Mouse (Mus musculus): ENCODE data around the gene Ccdc184.

Gene Ccdc184

DNA sequence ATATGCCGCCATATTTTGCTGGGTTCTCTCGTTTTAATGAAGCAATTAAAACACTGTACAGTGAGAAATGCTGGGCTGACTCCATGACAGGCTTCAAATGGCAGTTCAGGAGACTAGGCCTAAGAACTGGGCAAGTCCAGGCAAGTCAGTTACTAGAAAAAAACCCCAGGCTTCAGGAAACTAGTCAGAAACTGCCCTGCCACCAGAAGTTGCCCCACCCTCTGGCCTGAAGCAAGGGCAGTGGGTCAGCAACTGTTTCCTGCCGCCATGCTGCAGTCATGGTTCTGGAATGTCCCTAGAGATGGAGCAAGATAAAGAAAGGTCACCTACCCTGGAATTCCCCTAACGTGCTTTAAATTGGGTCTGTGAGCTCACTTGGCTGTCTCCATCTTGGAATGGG, 11.0 kb upstream of the Ccdc184 start:
- peak; percentile 51 for DNase-seq (ENCODE audit: low spot score)

DNA sequence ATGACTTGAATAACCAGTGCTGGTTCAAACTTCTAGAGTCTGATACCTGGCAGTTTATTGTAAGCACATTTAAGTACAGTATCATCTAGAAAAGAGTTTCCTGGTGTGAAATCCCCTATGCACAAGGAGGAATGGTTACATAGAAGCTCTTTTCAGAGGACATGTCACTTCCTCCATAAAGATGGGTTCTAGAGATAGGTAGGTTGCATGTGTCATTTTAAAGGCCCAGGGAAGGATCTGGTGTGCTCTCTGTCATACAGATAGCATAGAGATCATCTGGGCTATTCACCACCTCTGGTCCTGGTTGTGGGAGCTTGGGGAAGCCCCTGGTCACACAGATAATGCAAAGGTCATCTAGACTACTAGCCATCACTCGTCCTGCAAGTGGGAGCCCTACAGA, 9.7 kb upstream of the Ccdc184 start:
- DNase-seq (ENCODE audit: low spot score), result no peak

DNA sequence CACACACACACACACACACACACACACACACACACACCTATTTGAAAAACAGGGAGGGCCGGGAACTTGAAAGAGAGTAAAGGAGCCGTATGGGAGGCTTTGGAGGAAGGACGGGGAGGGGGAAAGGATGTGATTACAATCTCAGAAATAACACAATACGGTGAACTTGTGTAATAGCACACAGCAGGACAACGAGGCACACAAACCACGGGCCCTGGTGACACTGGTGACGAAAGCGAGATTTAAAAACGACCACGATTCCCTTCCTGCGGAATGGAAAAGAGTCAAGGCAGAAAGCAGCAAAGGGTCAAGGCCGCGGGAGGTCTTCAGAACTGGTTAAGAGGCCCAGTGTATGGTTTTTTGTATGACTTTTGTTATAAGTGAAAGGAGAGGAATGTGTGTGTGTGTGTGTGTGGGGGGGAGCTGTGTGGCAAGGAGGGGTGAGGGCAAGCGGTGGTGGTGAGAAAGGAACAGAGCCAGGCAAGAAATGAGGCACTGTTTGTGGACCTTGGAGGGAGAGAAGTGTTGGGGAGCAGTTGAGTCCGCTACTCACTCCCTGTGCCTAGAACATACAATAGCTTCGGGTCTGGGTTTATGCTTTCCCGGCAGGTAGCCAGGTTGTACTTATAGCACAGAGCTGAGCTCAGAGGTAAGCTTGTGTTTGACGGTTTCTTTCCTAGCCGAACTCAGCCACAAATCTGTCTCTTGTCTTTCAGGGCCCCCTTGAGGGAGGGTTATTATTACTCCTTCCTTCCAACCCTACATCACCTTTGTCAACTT, 5.7 kb upstream of the Ccdc184 start:
- DNase-seq (ENCODE audit: low spot score), result no peak

DNA sequence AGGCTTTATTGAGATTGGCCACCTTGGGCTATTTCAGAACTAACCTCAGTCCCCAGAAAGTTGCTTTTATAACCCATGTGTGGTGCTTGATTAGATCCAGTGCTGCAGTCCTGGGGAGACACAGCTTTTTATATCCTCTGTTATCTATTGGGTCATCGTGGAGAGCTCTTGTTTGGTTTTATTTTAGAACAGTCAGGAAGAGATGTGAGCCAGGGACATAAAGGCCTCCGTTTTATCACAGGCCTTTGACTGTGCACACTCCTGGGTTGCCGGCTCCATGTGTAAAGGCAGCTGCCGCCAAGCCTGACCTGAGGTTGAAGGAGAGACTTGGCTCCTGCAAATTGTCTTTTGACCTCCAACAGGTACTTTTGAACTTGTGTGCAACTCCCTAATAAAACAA, 4.4 kb upstream of the Ccdc184 start:
- no peak for DNase-seq (ENCODE audit: low spot score)

DNA sequence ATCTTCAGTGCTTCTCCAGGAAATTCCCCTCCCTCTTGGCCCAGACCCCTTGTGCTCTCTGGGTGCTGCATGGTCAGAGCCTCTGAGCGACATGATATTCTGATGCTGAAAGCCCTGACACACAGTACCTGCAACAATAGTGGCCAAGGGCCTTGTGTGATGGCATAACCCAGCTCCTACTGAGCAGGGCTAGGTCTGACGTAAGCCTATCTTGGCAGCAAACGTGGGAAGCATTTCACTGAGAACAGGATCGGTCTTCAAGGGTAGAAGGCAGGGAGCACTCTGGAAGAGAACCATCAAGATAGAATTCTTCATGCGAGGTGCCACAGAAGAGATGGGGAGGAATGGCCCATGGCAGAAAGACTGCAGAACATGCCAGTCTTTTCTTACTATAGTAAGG, 1.4 kb upstream of the Ccdc184 start, which contains the start of gene Asb8:
Gene Asb8, minus strand, starts transcription at position 101 of the 400 bp plus-strand sequence.
- no peak for DNase-seq (ENCODE audit: low spot score)

DNA sequence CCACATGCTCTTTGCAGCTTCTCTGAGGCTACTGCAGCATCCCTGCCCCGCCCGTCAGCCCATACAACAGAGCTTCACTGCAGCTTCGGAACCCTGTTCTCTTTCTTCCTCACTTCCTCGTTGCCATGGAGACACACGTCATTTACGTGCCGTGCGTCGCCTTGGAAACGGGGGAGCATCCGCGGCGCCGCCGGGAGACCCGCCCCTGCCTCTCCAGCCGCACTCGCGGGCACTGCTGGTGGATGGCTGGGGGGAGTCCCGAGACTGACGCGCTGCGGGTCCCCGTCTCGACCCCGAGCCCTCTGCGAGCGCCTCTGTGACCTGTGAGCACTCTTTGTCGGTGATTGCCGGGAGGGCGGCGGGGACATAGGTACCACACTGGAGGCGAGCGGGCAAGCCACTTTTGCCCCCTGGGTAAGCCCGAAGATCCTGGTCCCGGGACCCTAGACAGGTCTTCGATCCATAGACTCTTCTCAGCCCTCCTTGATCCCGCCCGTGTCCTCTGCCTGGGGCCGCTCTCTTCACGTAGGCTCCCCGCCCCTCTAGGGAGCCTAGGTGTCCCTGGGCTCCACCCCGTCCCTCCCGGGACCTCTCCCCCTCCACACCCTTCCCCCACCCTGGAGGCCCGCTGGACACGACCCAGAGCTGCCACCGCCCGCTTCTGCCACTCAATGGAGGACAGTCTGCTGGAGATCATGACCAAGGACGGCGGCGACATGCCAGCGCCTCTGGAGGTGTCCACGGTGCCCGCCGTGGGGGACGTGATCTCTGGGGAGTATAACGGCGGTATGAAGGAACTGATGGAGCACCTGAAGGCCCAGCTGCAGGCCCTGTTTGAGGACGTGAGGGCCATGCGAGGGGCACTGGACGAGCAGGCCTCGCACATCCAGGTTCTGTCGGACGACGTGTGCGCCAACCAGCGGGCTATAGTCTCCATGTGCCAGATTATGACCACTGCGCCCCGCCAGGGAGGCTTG, 975 bp downstream of the Ccdc184 start:
- DNase-seq (ENCODE audit: low spot score), result peak; percentile 70

DNA sequence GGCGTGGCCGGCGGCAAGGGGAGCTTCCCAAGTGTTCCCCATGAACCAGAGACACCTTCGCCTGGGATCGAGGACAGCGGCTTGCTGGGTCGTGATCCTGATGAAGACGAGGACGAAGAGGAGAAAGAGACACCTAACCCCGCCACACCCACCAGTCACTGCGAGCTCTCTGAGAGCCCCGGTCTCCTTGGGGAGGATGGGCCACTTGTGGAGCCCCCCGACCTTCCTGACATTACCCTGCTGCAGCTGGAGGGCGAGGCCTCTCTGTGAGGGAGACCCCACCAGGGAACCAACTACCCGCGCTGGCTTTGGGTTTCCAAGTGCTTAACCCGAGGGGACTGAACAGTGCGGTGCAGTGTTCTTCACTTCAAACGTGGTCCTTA, 1.7 kb downstream of the Ccdc184 start:
- DNase-seq (ENCODE audit: low spot score), result no peak

DNA sequence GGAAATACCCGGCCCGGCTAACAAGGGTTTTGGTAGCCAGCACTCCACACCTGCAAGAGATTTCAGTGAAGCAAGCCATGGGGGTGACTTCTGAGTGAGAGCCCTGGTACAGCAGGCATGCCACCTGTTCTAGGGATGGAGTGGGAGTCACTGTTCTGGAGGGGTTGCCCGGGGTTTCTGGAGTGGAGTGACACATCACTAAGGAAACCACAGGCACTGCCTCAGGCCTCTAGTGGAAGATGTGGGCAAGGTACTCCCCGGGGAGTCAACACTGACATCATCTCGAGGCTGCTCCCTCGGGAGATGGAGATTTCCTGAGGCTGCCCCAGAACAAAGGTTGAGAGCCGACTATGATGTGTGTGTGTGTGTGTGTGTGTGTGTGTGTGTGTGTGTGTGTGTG, 3.4 kb downstream of the Ccdc184 start:
- no peak for DNase-seq (ENCODE audit: low spot score)

DNA sequence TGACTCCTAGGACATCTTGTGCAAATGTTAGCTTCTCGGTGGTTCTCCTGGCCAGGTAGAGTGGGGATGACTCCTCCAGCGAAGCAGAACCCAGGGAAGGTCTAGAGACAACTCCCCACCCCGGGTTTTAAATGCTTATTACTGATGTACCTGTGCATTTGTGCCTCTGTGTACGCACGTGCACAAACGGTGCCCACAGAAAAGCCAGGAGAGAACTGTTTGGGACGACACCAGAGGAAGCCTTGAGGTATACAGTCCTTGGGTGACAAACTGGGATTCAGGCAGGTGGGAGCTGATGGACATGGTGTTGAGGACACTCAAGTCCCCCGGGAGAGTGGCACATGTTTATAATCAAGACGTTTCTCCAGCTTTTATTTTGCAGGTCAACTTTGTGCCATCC, 4.0 kb downstream of the Ccdc184 start:
- no peak for DNase-seq (ENCODE audit: low spot score)

DNA sequence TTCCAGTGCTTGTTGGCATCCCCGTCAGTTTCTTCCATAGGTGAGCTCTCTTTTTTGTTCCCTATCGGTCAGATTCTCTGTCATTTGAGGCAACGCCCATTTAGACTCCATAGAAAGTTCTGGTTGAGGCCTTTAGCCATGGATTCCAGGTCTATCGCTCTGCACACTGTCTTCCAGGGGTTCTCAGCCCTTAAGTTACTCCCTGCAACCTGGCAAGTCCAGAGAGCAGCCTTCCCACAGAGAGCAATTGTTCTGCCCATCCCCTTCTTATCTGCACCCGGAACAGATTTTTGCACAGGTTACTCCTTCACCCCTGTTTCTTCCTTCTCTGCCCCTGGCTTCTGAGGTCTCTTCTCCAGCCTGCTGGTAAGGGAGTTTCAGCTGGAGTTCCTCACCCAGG, 5.2 kb downstream of the Ccdc184 start:
- no peak for DNase-seq (ENCODE audit: low spot score)

DNA sequence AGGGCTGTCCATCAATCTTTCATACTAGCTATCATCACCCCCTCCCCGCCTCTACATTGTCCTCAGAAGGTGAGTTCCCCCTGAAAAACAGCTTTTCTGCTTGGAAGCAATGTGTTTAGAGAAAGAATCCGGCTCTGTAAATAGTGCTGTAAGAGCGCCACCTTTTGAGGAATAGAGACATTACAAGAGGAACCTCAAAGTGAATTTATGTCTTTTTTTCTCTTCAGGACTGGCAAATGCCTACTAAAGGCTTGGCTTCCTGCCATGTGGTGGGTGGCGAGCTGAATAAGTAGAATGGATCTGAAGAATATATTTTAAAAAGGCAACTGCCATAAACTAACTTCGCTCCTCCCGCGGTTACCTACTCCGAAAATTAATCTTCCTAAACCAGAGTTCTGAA, 6.9 kb downstream of the Ccdc184 start:
- DNase-seq (ENCODE audit: low spot score), result no peak

DNA sequence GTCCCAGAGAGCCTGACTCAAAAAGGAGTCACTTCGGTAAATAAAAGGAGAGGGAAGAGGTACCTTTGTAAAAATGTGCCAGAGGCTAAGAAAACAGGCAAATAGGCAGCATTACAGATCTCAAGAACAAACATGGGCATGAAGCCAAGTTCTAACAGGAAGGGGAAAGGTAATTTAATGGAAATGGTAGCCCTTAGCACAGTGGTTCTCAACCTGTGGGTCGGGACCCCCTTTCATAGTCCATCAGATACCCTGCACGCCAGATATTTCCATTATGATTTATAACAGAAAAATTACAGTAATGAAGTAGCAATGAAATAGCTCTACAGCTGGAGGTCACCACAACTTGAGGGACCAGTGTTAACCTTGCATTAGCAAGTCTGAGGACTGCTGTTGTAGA, 10.4 kb downstream of the Ccdc184 start:
- DNase-seq (ENCODE audit: low spot score), result no peak

DNA sequence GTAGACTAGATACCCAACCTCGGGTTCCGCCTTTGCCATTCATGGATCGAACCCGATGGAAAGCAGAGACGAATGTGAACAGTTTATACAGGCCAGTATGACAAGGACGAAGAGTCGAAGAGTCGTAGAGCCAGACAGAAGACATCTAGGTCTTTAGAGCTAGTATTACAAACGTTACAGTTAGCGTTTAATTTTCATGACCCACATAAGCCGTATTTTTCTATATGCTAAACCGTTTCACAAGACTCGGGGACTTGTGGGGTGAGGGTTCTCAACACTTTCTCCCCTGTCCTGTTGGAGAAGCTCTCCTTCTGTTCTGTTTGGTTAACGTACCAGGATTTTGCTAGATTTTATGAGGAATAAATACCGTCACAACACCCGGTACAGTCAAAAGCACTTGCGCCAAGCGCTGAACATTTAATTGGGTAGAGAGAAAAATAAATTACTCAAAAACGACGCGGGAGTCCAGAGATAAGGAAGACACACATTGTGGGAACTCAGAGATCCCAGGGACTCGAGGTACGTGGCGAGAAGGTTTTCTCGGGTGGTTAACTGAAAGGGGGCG, 13.7 kb downstream of the Ccdc184 start:
- DNase-seq (ENCODE audit: low spot score), result no peak

DNA sequence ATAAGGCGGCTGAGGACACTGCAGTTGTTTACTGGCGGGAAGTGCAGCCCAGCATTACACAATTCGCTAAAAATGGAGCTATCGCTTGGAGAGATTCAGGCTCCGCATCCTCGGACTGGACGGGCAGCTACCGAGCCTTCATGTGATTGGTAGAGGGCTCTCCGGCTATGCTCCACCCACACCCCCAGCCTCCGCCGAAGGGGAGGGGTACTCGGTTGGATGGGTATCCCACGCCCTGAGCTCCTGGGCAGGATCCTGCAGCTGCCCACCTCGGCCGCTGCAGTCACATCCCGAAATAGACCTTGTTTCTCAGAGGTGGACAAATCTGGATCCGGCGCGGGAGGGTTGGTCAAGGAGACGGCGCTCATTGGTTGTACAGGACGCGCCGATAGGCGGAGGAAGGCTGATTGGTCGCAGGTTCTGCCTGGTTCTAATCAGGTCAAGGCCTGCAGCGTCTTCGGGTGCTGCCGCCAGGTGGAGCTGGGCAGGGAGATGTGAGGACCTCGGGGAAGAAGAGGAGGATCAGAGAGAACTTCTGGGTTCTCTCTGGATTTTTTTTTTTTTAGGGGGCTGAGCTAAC, 14.3 kb downstream of the Ccdc184 start:
- DNase-seq (ENCODE audit: low spot score), result peak; percentile 92

DNA sequence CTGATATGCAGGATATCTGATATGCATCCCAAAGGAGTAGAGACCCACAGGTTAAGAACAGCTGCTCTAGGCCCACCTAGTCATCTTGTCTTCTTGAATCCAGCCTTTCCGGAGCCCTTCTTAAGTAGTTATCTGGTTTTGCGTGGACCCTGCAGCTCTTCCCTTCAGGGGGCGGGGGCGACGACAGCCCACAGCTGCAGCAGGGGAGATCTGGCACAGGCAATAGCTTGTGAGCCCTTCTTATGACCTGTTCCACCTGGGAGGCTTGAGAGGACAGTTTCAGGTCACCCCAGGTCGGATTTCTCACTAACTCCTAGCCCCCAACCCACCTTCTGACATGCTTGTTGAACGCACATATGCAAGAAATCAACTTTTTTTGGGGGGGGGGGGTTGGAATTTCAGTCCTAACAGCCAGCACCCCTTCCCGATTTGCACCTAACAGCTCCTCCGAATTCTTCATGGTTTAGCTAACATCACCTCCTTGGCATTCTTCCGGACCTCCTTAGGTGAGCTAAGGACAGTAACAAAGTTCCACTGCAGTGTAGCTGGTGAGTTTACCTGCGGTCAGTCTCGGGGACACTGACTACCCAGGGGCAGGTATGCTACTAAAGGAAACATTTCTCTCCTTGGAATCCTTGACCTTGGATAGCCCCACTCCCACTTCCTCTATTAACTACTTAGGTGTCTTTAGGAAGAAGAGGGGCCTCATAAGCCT, 15.1 kb downstream of the Ccdc184 start:
- no peak for DNase-seq (ENCODE audit: low spot score)

DNA sequence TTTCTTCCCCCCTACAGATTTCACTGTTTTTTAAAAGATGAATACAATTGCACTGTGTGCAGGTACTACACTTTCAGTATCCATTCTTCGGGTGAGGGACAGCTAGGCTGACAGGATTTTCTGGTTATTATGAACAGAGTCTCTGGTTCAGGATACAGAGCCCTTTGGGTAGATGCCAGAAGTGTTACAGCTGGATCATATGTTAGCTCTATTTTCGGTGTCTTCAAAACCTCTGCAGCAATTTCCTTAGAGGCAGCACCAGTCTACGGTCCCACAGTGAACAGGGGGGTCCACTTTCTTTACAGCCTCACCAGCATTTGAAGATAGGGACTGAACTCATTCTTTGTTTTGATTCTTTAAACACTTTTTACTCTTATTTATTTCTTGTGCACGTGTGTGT, 17.5 kb downstream of the Ccdc184 start:
- DNase-seq (ENCODE audit: low spot score), result no peak

DNA sequence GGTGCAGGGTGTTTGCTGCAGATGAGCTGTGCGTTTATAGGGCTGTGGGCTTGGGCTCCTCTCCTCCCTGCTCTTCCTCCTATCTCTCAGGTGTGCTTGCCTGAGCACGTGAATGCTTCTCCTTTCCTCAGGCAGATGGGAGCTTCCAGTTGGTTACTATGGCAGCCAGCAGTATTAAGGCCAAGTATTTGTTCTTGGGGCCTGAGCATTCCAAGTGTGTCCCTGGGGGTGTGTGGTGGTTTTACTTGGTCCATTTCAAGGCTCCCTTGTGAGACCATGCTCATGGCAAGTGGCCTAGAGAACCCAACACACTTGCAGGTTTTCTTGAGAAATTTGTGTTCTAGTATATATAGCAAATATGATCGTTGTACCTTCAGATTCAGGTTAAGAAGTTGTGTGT, 28.5 kb downstream of the Ccdc184 start, which contains the start of gene Olfr288:
Gene Olfr288, minus strand, starts transcription at position 101 of the 400 bp plus-strand sequence.
- no peak for DNase-seq (ENCODE audit: low spot score)

DNA sequence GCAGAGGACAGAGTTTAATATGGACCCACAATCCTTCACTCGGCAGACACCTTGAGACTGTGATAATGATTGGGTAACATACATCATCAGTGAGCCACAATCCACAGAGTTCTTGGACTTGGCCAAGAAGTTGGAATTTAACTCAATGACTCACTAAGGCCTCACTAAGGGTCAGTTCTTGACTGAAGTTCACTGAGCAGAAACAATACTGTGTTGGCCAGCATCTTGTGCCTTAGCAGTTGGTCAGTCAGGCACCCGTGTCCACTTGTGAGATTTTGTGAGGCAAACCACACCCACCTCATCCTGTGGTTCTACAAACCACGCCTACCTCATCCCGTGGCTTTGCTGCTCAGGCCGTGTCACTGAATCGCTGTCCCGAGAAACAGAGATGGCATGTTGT, 42.7 kb downstream of the Ccdc184 start:
- no peak for DNase-seq (ENCODE audit: low spot score)

DNA sequence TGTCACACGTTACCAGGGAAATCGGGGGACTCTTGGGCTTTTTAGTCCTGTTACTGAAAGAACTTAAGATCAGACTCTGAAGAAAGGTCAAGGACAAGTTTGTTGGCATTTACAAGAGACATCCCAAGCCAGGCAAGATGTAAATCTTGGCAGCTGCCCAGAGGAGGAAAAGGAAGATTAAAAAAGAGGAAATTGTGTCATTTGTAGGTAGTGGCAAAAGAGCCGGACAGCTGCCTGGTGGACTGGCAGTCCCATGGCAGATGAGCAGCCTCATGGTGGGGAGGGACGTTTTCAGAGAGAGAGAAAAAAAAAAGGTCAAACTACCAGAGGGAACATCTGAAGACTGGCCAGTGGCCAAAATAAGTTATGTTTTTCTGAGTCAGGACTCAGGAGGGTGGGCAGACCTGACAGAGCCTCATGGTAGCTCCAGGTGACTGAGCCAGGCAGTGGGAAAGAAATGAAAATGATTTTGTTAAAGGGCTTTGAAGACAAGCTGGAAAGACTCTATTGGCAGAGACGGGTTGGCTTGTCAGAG, 46.4 kb downstream of the Ccdc184 start:
- DNase-seq (ENCODE audit: low spot score), result no peak

DNA sequence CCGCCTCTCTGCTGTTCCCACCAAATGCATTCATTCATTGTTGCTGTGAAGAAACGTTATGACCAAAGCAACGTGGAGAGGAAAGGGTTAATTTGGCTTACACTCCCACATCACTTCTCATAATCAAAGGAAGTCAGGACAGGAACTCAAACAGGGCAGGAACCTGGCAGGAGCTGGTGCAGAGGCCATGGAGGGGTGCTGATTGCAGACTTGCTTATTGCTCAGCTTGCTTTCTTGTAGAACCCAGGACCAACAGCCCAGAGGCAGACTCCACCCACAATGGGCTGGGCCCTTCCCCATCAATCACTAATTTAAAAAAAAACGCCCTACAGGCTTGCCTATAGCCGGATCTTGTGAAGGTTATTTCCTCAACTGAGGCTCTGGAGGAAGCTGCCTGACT, 47.2 kb downstream of the Ccdc184 start:
- DNase-seq (ENCODE audit: low spot score), result no peak
